Mouse (Mus musculus) heart, embryonic 12.5 days (tissue): ENCODE results near the gene Tuba3a. TPM values are rescaled to one million over a fixed set of nuclear protein-coding genes. Genes with fewer than 3 reads are reported as not detected.

ENCODE experiments used
- ATAC-seq: fragments of 200-750 bp; cut with Nextera tagmentation; 2 replicates; pipeline ENCODE4 v1.8.0; 2017; ENCODE audit warnings: moderate TSS enrichment, moderate library complexity; ENCODE audit not compliant: insufficient number of reproducible peaks, low FRiP score
- H3K27ac ChIP-seq: fragments of 300-500 bp; sonication (generic); 2 replicates; pipeline ENCODE4 v1.5.1; 2016; ENCODE audit warnings: mild to moderate bottlenecking, moderate library complexity; ENCODE audit not compliant: poor library complexity, severe bottlenecking
- H3K27me3 ChIP-seq: fragments of 300-500 bp; sonication (generic); replicated peaks from 2 replicates; pipeline ENCODE4 v1.6.1; 2016; ENCODE audit warnings: mild to moderate bottlenecking, moderate library complexity
- H3K36me3 ChIP-seq: fragments of 300-500 bp; sonication (generic); 2 replicates; pipeline ENCODE4 v1.6.1; 2016; ENCODE audit warnings: mild to moderate bottlenecking, moderate library complexity
- H3K4me1 ChIP-seq: fragments of 300-500 bp; sonication (generic); replicated peaks from 2 replicates; pipeline ENCODE4 v1.6.1; 2016; ENCODE audit warnings: mild to moderate bottlenecking
- H3K4me2 ChIP-seq: fragments of 300-500 bp; sonication (generic); 2 replicates; pipeline ENCODE4 v1.6.1; 2016; ENCODE audit warnings: mild to moderate bottlenecking, moderate library complexity
- H3K4me3 ChIP-seq: fragments of 300-500 bp; sonication (generic); 2 replicates; pipeline ENCODE4 v1.5.1; 2016; ENCODE audit warnings: mild to moderate bottlenecking
- H3K9ac ChIP-seq: fragments of 300-500 bp; sonication (generic); 2 replicates; pipeline ENCODE4 v1.6.1; 2016; ENCODE audit warnings: mild to moderate bottlenecking, moderate library complexity
- H3K9me3 ChIP-seq: fragments of 300-500 bp; sonication (generic); replicated peaks from 2 replicates; pipeline ENCODE4 v1.6.1; 2016; ENCODE audit warnings: mild to moderate bottlenecking, moderate library complexity
- WGBS: fragments of 180-500 bp; shearing (Covaris S2); methylation state at CpG from one replicate; pipeline ENCODE4 v1.1.7; 2016; 5-methylcytosine and 5-hydroxymethylcytosine counted together
- polyA plus RNA-seq: library from polyadenylated mRNA; unstranded; fragments of >200 nt; fragmentation: Nextera tagmentation; extraction: Ambion mirVana; gene quantifications from 2 replicates; pipeline ENCODE4 v1.2.1, GENCODE M21; 2016

Tuba3a gene
- polyA plus RNA-seq, 1 experiment from 2014 or later = not detected

DNA sequence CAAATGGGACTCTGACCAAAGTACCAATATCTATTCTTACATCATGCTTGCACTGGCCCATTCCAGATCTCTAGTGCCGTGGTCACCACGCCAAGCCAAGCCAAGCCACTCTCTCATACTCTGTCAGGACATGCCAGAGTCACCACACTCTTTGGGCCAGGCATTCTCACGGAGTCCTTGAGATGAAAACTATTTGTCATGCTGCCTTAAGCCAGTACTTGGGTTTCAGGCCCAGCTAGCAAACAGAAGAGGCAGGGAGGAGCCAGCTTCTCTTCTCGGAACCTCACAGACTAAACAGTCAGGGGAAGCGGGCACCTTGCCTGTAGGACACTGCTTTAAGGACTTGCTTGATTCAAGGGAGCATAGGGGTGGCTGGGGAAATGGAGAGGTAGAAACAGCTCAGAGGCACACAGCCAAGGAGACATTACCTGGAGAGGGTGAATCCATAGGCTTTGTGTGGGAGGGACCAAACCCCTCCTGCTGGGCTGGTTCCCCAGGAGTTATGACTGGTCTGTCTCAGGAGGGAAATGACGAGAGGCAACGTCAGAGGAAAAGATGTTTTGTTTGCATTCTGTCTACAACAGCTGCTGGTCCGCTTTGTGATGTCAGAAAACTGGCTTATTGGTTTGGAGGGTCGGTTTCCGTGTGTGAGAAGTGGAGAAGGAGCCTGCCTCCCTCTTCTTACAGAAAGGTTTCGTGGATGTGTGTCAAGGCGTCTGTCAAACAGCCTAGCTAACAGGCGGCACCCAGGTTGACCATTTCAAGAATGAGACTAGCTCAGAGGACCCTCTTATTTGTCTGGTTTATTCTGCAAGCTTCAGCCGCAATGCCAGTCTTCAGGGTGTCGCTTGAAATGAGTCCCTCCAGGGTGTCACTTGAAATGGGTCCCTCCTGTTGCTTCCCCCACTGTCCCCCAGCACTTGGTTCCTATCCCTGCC lies 33.4 kb upstream of the Tuba3a start:
- Histone ChIP-seq H3K9ac (no peak overlapping the region), H3K4me3 (no peak overlapping the region), H3K9me3 (no peaks in the 10 kb centered on the region), H3K4me1 (peaks cover 10% of the 10 kb centered on the region), H3K27me3 (peaks cover 56% of the 10 kb centered on the region), H3K36me3 (no peaks in the 10 kb centered on the region), H3K4me2 (no peak overlapping the region), H3K27ac (no peak overlapping the region)
- no peak for ATAC-seq
- WGBS = 60% methylated on average over 15 of the region's 15 CpGs

GRCm38 (mm10) chr6:125317077-125317476 lies 31.2 kb upstream of the Tuba3a start:
- Histone ChIP-seq H3K27ac (no peak overlapping the region), H3K4me1 (peaks cover 23% of the 10 kb centered on the region), H3K4me3 (no peak overlapping the region), H3K9me3 (no peaks in the 10 kb centered on the region), H3K4me2 (no peak overlapping the region), H3K36me3 (peaks cover 1% of the 10 kb centered on the region), H3K9ac (no peak overlapping the region), H3K27me3 (peaks cover 38% of the 10 kb centered on the region)
- no peak for ATAC-seq
- 39% methylated on average over 7 of the region's 7 CpGs for WGBS

GRCm38 (mm10) chr6:125314746-125315145 lies 28.9 kb upstream of the Tuba3a start:
- H3K4me2 ChIP-seq = peak overlapping the region; percentile 81; the same call in 1 of the 2 replicates
- 78% methylated on average over 6 of the region's 6 CpGs for WGBS
- H3K9me3 ChIP-seq = no peaks in the 10 kb centered on the region
- peaks cover 30% of the 10 kb centered on the region for H3K4me1 ChIP-seq
- H3K27me3 ChIP-seq = peaks cover 15% of the 10 kb centered on the region
- peak overlapping the region; percentile 92; the same call in 1 of the 2 replicates for H3K9ac ChIP-seq
- no peak overlapping the region for H3K27ac ChIP-seq
- ATAC-seq = no peak
- H3K4me3 ChIP-seq = no peak overlapping the region
- H3K36me3 ChIP-seq = peaks cover 15% of the 10 kb centered on the region

- 0 out of 2 replicates have a peak overlapping the region, but pooled peaks have one; percentile 62 for H3K27ac ChIP-seq
- H3K4me3 ChIP-seq = peak overlapping the region; percentile 66
- H3K36me3 ChIP-seq = peaks cover 20% of the 10 kb centered on the region
- peaks cover 9% of the 10 kb centered on the region for H3K27me3 ChIP-seq
- H3K9me3 ChIP-seq = no peaks in the 10 kb centered on the region
- WGBS = 64% methylated on average over 7 of the region's 7 CpGs
- peak; percentile 38; the same call in 1 of the 2 replicates for ATAC-seq
- H3K4me2 ChIP-seq = peak overlapping the region; percentile 81
- peak overlapping the region; percentile 92 for H3K9ac ChIP-seq
- H3K4me1 ChIP-seq = peaks cover 35% of the 10 kb centered on the region
Measured at GRCm38 (mm10) chr6:125314231-125314563, 28.4 kb upstream of the Tuba3a start.

DNA sequence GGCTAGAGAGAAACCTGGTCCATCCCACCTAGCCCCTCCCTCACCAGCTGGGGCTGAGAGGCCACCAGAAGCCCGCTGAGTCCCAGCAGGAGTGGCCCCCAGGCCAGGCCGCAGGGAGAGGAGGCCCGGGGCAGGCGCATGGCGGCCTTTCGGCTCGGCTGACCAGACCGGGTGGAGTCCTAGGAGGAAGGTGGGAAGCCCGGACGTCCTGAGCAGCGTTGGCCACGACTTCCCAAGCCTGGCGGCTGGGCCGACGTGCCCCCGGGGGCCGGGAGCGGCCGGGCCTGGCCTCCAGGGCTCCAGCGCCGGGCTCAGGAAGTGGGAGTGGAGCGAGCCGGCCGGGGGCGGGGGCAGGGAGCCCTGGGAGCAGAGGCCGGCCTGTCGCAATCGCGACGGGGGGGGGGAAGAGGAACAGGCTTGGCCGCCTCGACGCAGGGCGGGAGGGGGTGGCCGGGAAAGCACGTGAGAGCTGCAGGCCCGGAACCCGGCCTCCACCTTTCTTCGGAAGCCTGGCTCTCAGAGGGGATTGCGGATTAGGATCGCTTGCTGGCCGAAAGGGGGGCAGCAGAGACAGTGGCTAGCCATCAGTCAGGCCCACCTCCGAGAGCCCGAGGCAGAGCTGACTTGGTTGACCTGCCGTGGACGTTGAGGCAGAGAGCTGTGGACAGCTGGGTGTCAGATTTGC lies 27.8 kb upstream of the Tuba3a start, which contains the start of gene Ltbr:
TSS of gene Ltbr (minus strand) at position 340 of the 685 bp plus-strand sequence.
- Histone ChIP-seq H3K9me3 (no peaks in the 10 kb centered on the region), H3K9ac (peak within 1 kb of the TSS; percentile 92), H3K4me3 (peak within 1 kb of the TSS; percentile 66), H3K36me3 (peaks cover 25% of the 10 kb centered on the region), H3K27ac (peak within 1 kb of the TSS; percentile 62), H3K4me1 (peaks cover 40% of the 10 kb centered on the region), H3K4me2 (peak within 1 kb of the TSS; percentile 81), H3K27me3 (peaks cover 4% of the 10 kb centered on the region)
- peak; percentile 91 for ATAC-seq
- under 1% methylated on average over 40 of the region's 46 CpGs for WGBS

DNA sequence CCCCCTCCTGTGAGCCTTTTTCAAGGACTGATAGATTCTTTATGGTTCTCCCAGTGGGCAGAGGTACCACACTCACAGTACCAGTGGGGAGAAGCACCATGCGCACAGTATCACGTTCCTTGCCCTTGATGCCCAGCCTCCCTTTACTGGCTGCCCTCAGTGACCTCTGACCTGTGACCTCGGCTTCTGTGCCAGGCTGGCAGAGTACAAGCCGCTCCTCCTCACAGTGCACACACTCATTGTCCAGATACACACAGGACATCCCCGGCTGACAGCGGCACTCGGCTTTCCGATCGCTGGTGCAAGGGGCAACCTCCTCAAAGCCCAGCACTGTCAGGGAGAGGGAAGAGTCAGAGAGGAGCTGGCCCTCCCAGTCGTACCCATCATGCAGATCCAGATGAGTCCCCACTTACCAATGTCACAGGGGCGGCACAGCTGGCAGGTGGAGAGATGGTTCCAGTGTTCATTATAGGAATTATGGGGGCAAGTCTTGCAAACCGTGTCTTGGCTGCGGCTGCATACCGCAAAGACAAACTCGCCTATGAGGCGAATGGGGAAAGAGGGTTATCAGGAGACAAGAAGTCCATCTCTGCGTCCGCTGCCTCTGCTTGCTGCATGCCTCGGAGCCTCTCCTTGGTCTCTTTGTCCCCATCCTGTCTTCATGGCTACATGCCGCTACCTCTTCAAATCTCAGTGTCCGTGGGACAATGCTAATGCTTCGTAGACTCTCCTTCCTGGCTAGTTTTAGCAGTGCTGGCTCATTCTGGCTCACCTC lies 26.9 kb upstream of the Tuba3a start:
- WGBS = 47% methylated on average over 22 of the region's 22 CpGs
- Histone ChIP-seq H3K9ac (peak overlapping the region; percentile 92), H3K9me3 (no peaks in the 10 kb centered on the region), H3K27me3 (no peaks in the 10 kb centered on the region), H3K4me2 (peak overlapping the region; percentile 81), H3K36me3 (peaks cover 34% of the 10 kb centered on the region), H3K4me3 (peak overlapping the region; percentile 66), H3K27ac (peak overlapping the region; percentile 62), H3K4me1 (peaks cover 40% of the 10 kb centered on the region)
- ATAC-seq = 0 out of 2 replicates have a peak, but pooled peaks have one; percentile 6

DNA sequence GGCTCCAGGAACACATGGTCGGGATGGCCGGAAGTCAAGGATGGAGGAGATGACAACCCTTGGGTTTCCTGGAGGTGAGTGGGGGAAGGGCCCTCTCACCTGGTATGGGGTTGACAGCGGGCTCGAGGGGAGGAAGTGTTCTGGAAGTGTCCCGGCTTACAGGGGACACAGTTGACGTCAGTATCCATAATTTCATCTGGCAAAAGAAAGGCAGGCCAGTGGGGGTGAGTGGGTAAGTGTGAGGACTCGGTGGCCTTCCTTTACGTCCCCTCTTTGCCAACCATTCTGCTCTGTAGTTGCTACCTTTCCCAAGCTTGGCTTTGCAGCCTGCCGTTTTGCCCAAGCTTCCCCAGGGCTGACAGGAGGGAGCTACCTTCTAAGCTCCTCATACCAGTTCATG lies 26.3 kb upstream of the Tuba3a start:
- WGBS = 73% methylated on average over 9 of the region's 9 CpGs
- Histone ChIP-seq H3K9me3 (no peaks in the 10 kb centered on the region), H3K4me3 (peak overlapping the region; percentile 66), H3K4me2 (peak overlapping the region; percentile 81), H3K36me3 (peaks cover 39% of the 10 kb centered on the region), H3K27me3 (no peaks in the 10 kb centered on the region), H3K4me1 (peaks cover 36% of the 10 kb centered on the region), H3K9ac (peak overlapping the region; percentile 92), H3K27ac (no peak overlapping the region)
- no peak for ATAC-seq

GRCm38 (mm10) chr6:125309406-125309805 lies 23.6 kb upstream of the Tuba3a start:
- ATAC-seq = no peak
- peaks cover 31% of the 10 kb centered on the region for H3K4me1 ChIP-seq
- no peak overlapping the region for H3K27ac ChIP-seq
- peaks cover 14% of the 10 kb centered on the region for H3K9me3 ChIP-seq
- peaks cover 51% of the 10 kb centered on the region for H3K36me3 ChIP-seq
- H3K9ac ChIP-seq = no peak overlapping the region
- WGBS = 47% methylated on average over 5 of the region's 5 CpGs
- no peak overlapping the region for H3K4me3 ChIP-seq
- no peak overlapping the region for H3K4me2 ChIP-seq
- H3K27me3 ChIP-seq = no peaks in the 10 kb centered on the region

GRCm38 (mm10) chr6:125308921-125309320 lies 23.1 kb upstream of the Tuba3a start:
- no peak overlapping the region for H3K9ac ChIP-seq
- H3K4me1 ChIP-seq = peaks cover 26% of the 10 kb centered on the region
- no peaks in the 10 kb centered on the region for H3K27me3 ChIP-seq
- ATAC-seq = no peak
- peaks cover 51% of the 10 kb centered on the region for H3K36me3 ChIP-seq
- peaks cover 14% of the 10 kb centered on the region for H3K9me3 ChIP-seq
- H3K4me3 ChIP-seq = no peak overlapping the region
- WGBS = 31% methylated on average over 13 of the region's 13 CpGs
- H3K27ac ChIP-seq = no peak overlapping the region
- H3K4me2 ChIP-seq = peak overlapping the region; percentile 6

DNA sequence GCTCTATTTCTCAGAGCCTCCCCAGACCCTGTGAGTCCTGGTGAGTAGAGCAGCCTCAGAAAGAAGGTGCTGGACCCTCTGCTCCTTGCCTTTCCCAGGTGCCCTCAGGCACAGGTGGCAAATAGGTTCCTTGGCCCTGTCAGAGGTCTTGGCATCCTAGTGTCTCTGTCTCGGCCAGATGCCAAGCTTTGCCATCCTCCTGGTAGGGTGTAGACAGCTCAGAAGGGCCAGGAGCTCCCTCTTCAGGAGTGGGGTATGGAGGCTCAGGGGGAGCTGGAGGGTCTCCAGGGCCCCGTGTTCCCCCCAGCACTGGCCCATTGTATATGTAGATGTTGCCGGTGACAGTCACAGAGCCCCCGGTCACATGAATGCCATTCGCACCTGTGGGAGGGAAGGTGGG lies 21.2 kb upstream of the Tuba3a start:
- Histone ChIP-seq H3K4me1 (peaks cover 17% of the 10 kb centered on the region), H3K36me3 (peaks cover 50% of the 10 kb centered on the region), H3K27me3 (no peaks in the 10 kb centered on the region), H3K4me3 (no peak overlapping the region), H3K27ac (no peak overlapping the region), H3K4me2 (no peak overlapping the region), H3K9ac (no peak overlapping the region), H3K9me3 (peaks cover 14% of the 10 kb centered on the region)
- 83% methylated on average over 5 of the region's 5 CpGs for WGBS
- ATAC-seq = no peak
